Mouse (Mus musculus) ovary, postnatal 36 days (tissue): ENCODE measurements around the gene Eipr1.
"Not testable (repeated sequence)": the region's sequence is repeated elsewhere in the genome, so short reads cannot be mapped to it uniquely, and the experiment has no call there.

Experiments
- DNase-seq: peaks from one replicate; pipeline ENCODE4 v3.0.0; 2022; ENCODE audit warnings: low spot score, mixed read lengths

Gene Eipr1

DNA sequence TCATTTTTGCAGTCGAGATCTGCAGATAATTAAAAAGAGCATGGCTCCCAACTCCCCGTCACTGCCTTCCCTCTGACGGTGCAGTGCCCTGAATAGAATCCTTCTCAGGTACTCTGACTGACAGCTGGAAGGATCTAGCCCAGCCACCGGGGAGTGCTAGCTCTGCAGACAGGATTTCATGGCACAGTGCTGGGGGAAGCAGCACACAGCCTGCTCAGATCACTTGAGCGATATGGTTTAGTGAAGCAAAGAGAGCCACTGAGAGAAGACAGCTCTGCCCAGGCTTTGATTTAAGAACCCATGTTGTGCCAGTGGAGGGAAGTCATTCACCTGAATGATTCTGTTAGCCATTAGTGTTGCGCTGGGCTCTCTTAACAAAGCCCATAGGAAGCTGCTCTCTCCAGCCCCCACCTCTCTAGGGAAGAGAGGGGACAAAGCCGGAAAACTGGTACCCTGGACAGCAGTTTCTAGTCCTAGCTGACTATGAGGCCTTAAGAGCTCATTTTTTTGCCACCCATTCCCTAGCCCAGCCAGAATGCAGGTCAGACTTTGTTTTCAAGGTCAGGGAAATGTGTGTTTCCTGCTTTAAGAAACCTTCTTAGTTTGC, 137.6 kb downstream of the Eipr1 start:
- DNase-seq: no peak

DNA sequence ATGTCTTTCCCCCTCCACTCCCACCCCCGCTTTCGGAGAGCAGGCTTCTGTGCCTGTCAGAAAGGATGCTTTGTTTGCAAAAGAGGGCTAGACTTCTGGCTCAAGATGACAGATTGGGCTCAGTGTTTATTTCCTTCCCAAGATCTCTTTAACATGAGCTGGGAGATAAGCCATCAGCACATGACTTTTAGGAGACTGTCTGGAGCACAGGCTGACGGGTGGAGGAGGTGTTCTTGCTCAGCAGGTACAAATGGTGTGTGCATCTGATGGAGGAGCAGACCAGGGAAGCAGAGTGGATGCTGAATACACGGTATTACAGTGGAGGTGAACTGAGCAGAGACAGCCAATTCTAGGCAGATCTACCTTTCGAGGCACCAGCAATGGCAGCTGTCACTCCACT, 139.9 kb downstream of the Eipr1 start:
- no peak for DNase-seq

DNA sequence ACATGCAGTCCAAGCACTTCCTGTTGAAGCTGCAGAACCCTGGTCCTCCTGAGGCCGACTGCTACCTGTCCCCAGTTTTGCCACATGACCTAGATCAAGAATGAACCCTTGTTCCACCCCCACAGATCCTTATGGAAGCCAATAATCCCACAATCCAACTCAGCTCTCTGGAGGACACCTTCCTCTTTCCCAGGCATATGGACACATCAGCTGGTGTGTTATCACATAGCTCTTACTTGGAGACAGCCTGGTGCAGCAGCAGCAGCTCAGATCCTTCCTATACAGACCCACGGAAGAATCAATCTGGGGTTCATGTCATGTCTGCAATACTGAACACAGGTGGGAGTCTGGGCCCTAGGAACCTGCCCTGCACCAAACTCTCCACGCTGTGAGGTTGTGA, 145.0 kb downstream of the Eipr1 start:
- no peak for DNase-seq

- DNase-seq: no peak
Measured at GRCm38 (mm10) chr12:28898307-28898706, 146.7 kb downstream of the Eipr1 start.

GRCm38 (mm10) chr12:28899696-28900095, 148.1 kb downstream of the Eipr1 start:
- no peak for DNase-seq

DNA sequence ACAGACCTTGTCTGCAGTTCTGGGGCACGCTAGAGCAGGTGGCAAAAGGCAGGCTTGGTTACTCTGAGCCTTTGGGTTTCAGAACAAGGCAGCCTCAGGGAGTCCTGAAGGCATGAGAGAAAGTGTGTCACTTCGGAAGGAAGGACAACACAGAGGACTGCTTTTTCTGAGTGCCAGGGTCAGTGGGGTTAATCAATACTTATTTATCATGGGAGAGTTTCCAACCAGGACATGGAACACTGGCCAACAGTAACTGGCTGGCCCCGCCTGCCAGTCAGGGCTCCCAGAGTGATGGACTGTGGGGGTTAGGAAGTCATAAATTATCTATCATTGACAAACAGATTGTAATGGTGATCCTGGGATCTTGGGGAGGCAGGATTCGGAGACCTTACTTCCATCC, 148.7 kb downstream of the Eipr1 start:
- no peak for DNase-seq

GRCm38 (mm10) chr12:28902132-28902531, 150.5 kb downstream of the Eipr1 start:
- DNase-seq: no peak

GRCm38 (mm10) chr12:28903082-28903481, 151.5 kb downstream of the Eipr1 start:
- DNase-seq: no peak

- no peak for DNase-seq
Measured at GRCm38 (mm10) chr12:28905486-28905885, 153.9 kb downstream of the Eipr1 start.

DNA sequence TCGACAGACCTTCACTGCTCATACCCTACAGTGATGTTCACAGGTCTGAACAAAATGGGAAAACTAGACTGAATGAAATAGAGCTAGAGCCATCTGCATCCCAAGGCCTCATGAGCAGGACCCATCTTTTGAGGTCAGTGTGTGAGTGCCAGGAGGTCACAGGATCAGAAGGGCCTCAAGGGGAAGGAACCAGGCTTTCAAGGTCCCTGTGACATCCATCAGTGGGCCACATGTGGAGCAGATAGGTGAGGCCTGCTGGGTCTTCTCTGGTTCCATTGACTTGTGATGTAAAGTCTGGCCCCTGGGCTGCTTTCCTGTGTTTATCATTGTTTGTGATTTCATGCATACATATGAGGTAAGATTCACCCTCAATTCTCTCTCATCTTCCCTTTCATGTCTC, 154.4 kb downstream of the Eipr1 start:
- no peak for DNase-seq

GRCm38 (mm10) chr12:28906809-28907297, 155.2 kb downstream of the Eipr1 start:
- DNase-seq: no peak

DNA sequence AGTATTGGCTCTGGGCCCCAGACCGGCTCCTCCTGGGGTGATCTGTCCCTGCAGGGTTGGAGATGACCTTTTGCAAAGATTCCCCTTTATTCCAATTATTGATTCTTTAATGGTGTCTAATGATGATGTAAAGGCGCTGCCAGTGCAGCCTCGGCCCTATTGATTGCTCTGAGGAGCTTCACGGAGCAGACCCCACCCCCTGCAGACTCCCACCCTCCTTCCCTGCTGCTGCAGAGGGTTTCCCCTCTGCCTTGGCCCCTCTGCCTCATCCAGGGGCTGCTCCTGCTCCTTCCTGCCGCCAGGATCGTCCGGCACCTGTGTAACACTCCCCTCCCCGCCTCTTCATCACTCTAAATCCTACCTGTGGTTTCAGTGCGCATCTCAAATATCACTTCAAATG, 156.2 kb downstream of the Eipr1 start:
- no peak for DNase-seq

- DNase-seq: no peak
Measured at GRCm38 (mm10) chr12:28909851-28910250, 158.2 kb downstream of the Eipr1 start.

GRCm38 (mm10) chr12:28910568-28910967, 159.0 kb downstream of the Eipr1 start:
- no peak for DNase-seq

- no peak for DNase-seq
Measured at GRCm38 (mm10) chr12:28912351-28912936, 160.8 kb downstream of the Eipr1 start.

DNA sequence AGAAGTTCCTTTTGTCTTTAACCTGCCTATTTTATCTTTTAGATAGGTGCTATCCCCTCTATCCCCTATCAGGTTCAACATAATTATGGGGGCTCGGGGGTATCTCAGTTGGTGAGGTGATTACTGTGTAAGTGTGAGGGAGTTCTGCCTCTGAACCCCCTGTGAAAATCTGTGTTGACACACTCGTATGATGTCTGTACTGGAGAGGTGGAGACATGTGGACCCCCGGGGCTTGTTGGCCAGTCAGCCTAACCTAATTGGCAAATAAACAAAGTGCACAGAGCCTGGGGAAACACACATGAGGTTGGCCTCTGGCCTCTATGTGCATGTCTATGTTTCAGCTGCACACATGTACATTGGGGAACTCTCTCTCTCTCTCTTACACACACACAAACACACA, 161.5 kb downstream of the Eipr1 start:
- no peak for DNase-seq

GRCm38 (mm10) chr12:28914056-28914455, 162.5 kb downstream of the Eipr1 start:
- not testable (repeated sequence) for DNase-seq
